Mouse (Mus musculus) heart, adult 2 months (tissue): ENCODE measurements at regions not wholly inside any gene's neighbourhood (a gene's known extent, or its start where the extent isn't known, plus 50 kb on each side); places are given as distances from the start of the nearest gene placed in this dataset.

Experiments used
- EP300 ChIP-seq: fragments of 200-500 bp; IDR thresholded peaks from 2 replicates; pipeline ENCODE4 v1.6.1; 2011; ENCODE audit warnings: low read depth, low read length, control low read depth; ENCODE audit not compliant: insufficient read depth
- POLR2A ChIP-seq: fragments of 200-500 bp; IDR thresholded peaks from 2 replicates; pipeline ENCODE4 v1.6.1; 2011; ENCODE audit warnings: mild to moderate bottlenecking, low read depth, low read length, control low read depth; ENCODE audit not compliant: insufficient read depth

GRCm38 (mm10) chr6:25307471-25307870, 351.4 kb upstream of the Tmem229a start:
- no peak for TF ChIP-seq EP300
- TF ChIP-seq POLR2A: no peak
